Mouse (Mus musculus): Measurements from ENCODE around the gene Fgf18. TPM values are rescaled to one million over a fixed set of nuclear protein-coding genes. Genes with fewer than 3 reads are reported as not detected.

The Fgf18 gene
- polyA plus RNA-seq, 1 experiment from 2014 or later = 4.8 TPM

- Histone ChIP-seq H3K4me2 (ENCODE audit: low read length) (peak overlapping the region; percentile 93), H3K4me3 (ENCODE audit: low read depth, low read length) (peak overlapping the region; percentile 64), H3K27me3 (ENCODE audit: control insufficient read depth, insufficient read depth, low read depth, low read length) (peaks cover 5% of the 10 kb centered on the region), H3K9me3 (replicated peaks; ENCODE audit: control insufficient read depth, low read length, poor library complexity, severe bottlenecking) (no peaks in the 10 kb centered on the region), H3K27ac (ENCODE audit: low read length) (peak overlapping the region; percentile 58), H3K9ac (ENCODE audit: low read depth, low read length) (peak overlapping the region; percentile 78), H3K36me3 (ENCODE audit: control insufficient read depth, insufficient read depth, low read length) (peaks cover 10% of the 10 kb centered on the region), H3K4me1 (ENCODE audit: control insufficient read depth, insufficient read depth, low read length) (peaks cover 28% of the 10 kb centered on the region)
- 1% methylated on average over 30 of the region's 30 CpGs for WGBS
- ATAC-seq = peak; percentile 34
These were observed 509 bp downstream of the Fgf18 start for GRCm38 (mm10) chr11:33146651-33147131.

GRCm38 (mm10) chr11:33146143-33146497, 1.1 kb downstream of the Fgf18 start:
- H3K27me3 ChIP-seq (ENCODE audit: control insufficient read depth, insufficient read depth, low read depth, low read length) = peaks cover 5% of the 10 kb centered on the region
- ATAC-seq = peak; percentile 36
- H3K4me3 ChIP-seq (ENCODE audit: low read depth, low read length) = peak overlapping the region; percentile 64

GRCm38 (mm10) chr11:33145201-33146142, 1.7 kb downstream of the Fgf18 start:
- no peak for ATAC-seq
- peaks cover 28% of the 10 kb centered on the region for H3K4me1 ChIP-seq (ENCODE audit: control insufficient read depth, insufficient read depth, low read length)
- peaks cover 6% of the 10 kb centered on the region for H3K36me3 ChIP-seq (ENCODE audit: control insufficient read depth, insufficient read depth, low read length)
- 6% methylated on average over 7 of the region's 7 CpGs for WGBS
- no peaks in the 10 kb centered on the region for H3K9me3 ChIP-seq (replicated peaks; ENCODE audit: control insufficient read depth, low read length, poor library complexity, severe bottlenecking)
- H3K4me2 ChIP-seq (ENCODE audit: low read length) = peak overlapping the region; percentile 93
- no peak overlapping the region for H3K27ac ChIP-seq (ENCODE audit: low read length)
- H3K27me3 ChIP-seq (ENCODE audit: control insufficient read depth, insufficient read depth, low read depth, low read length) = peaks cover 5% of the 10 kb centered on the region
- peak overlapping the region; percentile 28; the same call in 1 of the 2 replicates for H3K9ac ChIP-seq (ENCODE audit: low read depth, low read length)
- H3K4me3 ChIP-seq (ENCODE audit: low read depth, low read length) = peak overlapping the region; percentile 8; the same call in 1 of the 2 replicates

More at GRCm38 (mm10) chr11:33146143-33146497, 1.1 kb downstream of the Fgf18 start:
- peaks cover 10% of the 10 kb centered on the region for H3K36me3 ChIP-seq (ENCODE audit: control insufficient read depth, insufficient read depth, low read length)
- WGBS = 2% methylated on average over 9 of the region's 9 CpGs
- peak overlapping the region; percentile 93 for H3K4me2 ChIP-seq (ENCODE audit: low read length)
- H3K9ac ChIP-seq (ENCODE audit: low read depth, low read length) = peak overlapping the region; percentile 28; the same call in 1 of the 2 replicates
- H3K9me3 ChIP-seq (replicated peaks; ENCODE audit: control insufficient read depth, low read length, poor library complexity, severe bottlenecking) = no peaks in the 10 kb centered on the region
- no peak overlapping the region; the same call in 1 of the 2 replicates for H3K27ac ChIP-seq (ENCODE audit: low read length)
- peaks cover 28% of the 10 kb centered on the region for H3K4me1 ChIP-seq (ENCODE audit: control insufficient read depth, insufficient read depth, low read length)

GRCm38 (mm10) chr11:33143906-33144305, 3.3 kb downstream of the Fgf18 start:
- H3K36me3 ChIP-seq (ENCODE audit: control insufficient read depth, insufficient read depth, low read length) = no peaks in the 10 kb centered on the region
- H3K27me3 ChIP-seq (ENCODE audit: control insufficient read depth, insufficient read depth, low read depth, low read length) = peaks cover 5% of the 10 kb centered on the region
- H3K9me3 ChIP-seq (replicated peaks; ENCODE audit: control insufficient read depth, low read length, poor library complexity, severe bottlenecking) = no peaks in the 10 kb centered on the region
- H3K27ac ChIP-seq (ENCODE audit: low read length) = no peak overlapping the region
- no peak overlapping the region for H3K4me3 ChIP-seq (ENCODE audit: low read depth, low read length)
- H3K4me1 ChIP-seq (ENCODE audit: control insufficient read depth, insufficient read depth, low read length) = peaks cover 28% of the 10 kb centered on the region
- peak overlapping the region; percentile 15; the same call in 1 of the 2 replicates for H3K4me2 ChIP-seq (ENCODE audit: low read length)
- 5% methylated on average over 9 of the region's 9 CpGs for WGBS
- no peak for ATAC-seq
- no peak overlapping the region for H3K9ac ChIP-seq (ENCODE audit: low read depth, low read length)

- no peak overlapping the region for H3K9ac ChIP-seq (ENCODE audit: low read depth, low read length)
- H3K27ac ChIP-seq (ENCODE audit: low read length) = no peak overlapping the region
- WGBS = 86% methylated on average over 1 of the region's 1 CpGs
- no peak overlapping the region for H3K4me3 ChIP-seq (ENCODE audit: low read depth, low read length)
- H3K9me3 ChIP-seq (replicated peaks; ENCODE audit: control insufficient read depth, low read length, poor library complexity, severe bottlenecking) = no peaks in the 10 kb centered on the region
- no peak for ATAC-seq
- no peak overlapping the region for H3K4me2 ChIP-seq (ENCODE audit: low read length)
- H3K36me3 ChIP-seq (ENCODE audit: control insufficient read depth, insufficient read depth, low read length) = no peaks in the 10 kb centered on the region
- peaks cover 27% of the 10 kb centered on the region for H3K4me1 ChIP-seq (ENCODE audit: control insufficient read depth, insufficient read depth, low read length)
- peaks cover 5% of the 10 kb centered on the region for H3K27me3 ChIP-seq (ENCODE audit: control insufficient read depth, insufficient read depth, low read depth, low read length)
These were observed 4.4 kb downstream of the Fgf18 start for GRCm38 (mm10) chr11:33142801-33143200.

GRCm38 (mm10) chr11:33140111-33140460, 7.1 kb downstream of the Fgf18 start:
- Histone ChIP-seq H3K4me3 (ENCODE audit: low read depth, low read length) (no peak overlapping the region), H3K27ac (ENCODE audit: low read length) (no peak overlapping the region), H3K9ac (ENCODE audit: low read depth, low read length) (no peak overlapping the region), H3K4me1 (ENCODE audit: control insufficient read depth, insufficient read depth, low read length) (peaks cover 8% of the 10 kb centered on the region; the same call in 1 of the 2 replicates), H3K4me2 (ENCODE audit: low read length) (no peak overlapping the region), H3K9me3 (replicated peaks; ENCODE audit: control insufficient read depth, low read length, poor library complexity, severe bottlenecking) (no peaks in the 10 kb centered on the region), H3K36me3 (ENCODE audit: control insufficient read depth, insufficient read depth, low read length) (no peaks in the 10 kb centered on the region), H3K27me3 (ENCODE audit: control insufficient read depth, insufficient read depth, low read depth, low read length) (no peaks in the 10 kb centered on the region; the same call in none of the 2 replicates)
- WGBS = 93% methylated on average over 5 of the region's 5 CpGs
- no peak for ATAC-seq

GRCm38 (mm10) chr11:33139458-33140110, 7.6 kb downstream of the Fgf18 start:
- Histone ChIP-seq H3K27ac (ENCODE audit: low read length) (no peak overlapping the region), H3K4me3 (ENCODE audit: low read depth, low read length) (no peak overlapping the region), H3K4me2 (ENCODE audit: low read length) (no peak overlapping the region), H3K27me3 (ENCODE audit: control insufficient read depth, insufficient read depth, low read depth, low read length) (no peaks in the 10 kb centered on the region; the same call in none of the 2 replicates), H3K9me3 (replicated peaks; ENCODE audit: control insufficient read depth, low read length, poor library complexity, severe bottlenecking) (no peaks in the 10 kb centered on the region), H3K36me3 (ENCODE audit: control insufficient read depth, insufficient read depth, low read length) (no peaks in the 10 kb centered on the region), H3K4me1 (ENCODE audit: control insufficient read depth, insufficient read depth, low read length) (peaks cover 8% of the 10 kb centered on the region; the same call in 1 of the 2 replicates), H3K9ac (ENCODE audit: low read depth, low read length) (no peak overlapping the region)
- no peak for ATAC-seq
- WGBS = 83% methylated on average over 9 of the region's 9 CpGs

GRCm38 (mm10) chr11:33138686-33139085, 8.5 kb downstream of the Fgf18 start:
- Histone ChIP-seq H3K9ac (ENCODE audit: low read depth, low read length) (no peak overlapping the region), H3K27ac (ENCODE audit: low read length) (no peak overlapping the region), H3K36me3 (ENCODE audit: control insufficient read depth, insufficient read depth, low read length) (no peaks in the 10 kb centered on the region), H3K9me3 (replicated peaks; ENCODE audit: control insufficient read depth, low read length, poor library complexity, severe bottlenecking) (no peaks in the 10 kb centered on the region), H3K27me3 (ENCODE audit: control insufficient read depth, insufficient read depth, low read depth, low read length) (no peaks in the 10 kb centered on the region; the same call in none of the 2 replicates), H3K4me2 (ENCODE audit: low read length) (no peak overlapping the region), H3K4me3 (ENCODE audit: low read depth, low read length) (no peak overlapping the region), H3K4me1 (ENCODE audit: control insufficient read depth, insufficient read depth, low read length) (peaks cover under 1% of the 10 kb centered on the region; the same call in 1 of the 2 replicates)
- WGBS = 91% methylated on average over 5 of the region's 5 CpGs
- ATAC-seq = no peak

All from midbrain, embryonic 16.5 days (tissue).